Mouse (Mus musculus) hindbrain, embryonic 11.5 days (tissue): ENCODE measurements at regions not wholly inside any gene's neighbourhood (a gene's known extent, or its start where the extent isn't known, plus 50 kb on each side); places are given as distances from the start of the nearest gene placed in this dataset.
A peak's percentile ranks its signal among the peaks of the same experiment; 100 is the strongest.

Experiments used
- ATAC-seq: fragments of 200-750 bp; cut with Nextera tagmentation; 2 replicates; pipeline ENCODE4 v1.8.0; 2017; ENCODE audit warnings: mild to moderate bottlenecking, moderate TSS enrichment, moderate library complexity; ENCODE audit not compliant: low FRiP score
- DNase-seq: peaks from one replicate; pipeline ENCODE4 v3.0.0-alpha.2; 2015; ENCODE audit warnings: low spot score
- H3K27ac ChIP-seq: fragments of 300-500 bp; sonication (generic); 2 replicates; pipeline ENCODE4 v1.5.1; 2014; ENCODE audit warnings: mild to moderate bottlenecking, low read depth, low read length
- H3K27me3 ChIP-seq: fragments of 300-500 bp; sonication (generic); 2 replicates; pipeline ENCODE4 v1.6.1; 2014; ENCODE audit warnings: mild to moderate bottlenecking, low read length, moderate library complexity, mixed read lengths; ENCODE audit not compliant: control insufficient read depth, insufficient read depth
- H3K36me3 ChIP-seq: fragments of 300-500 bp; sonication (generic); 2 replicates; pipeline ENCODE4 v1.6.1; 2014; ENCODE audit warnings: mild to moderate bottlenecking, low read length, moderate library complexity, mixed read lengths; ENCODE audit not compliant: control insufficient read depth, insufficient read depth
- H3K4me1 ChIP-seq: fragments of 300-500 bp; sonication (generic); replicated peaks from 2 replicates; pipeline ENCODE4 v1.6.1; 2014; ENCODE audit warnings: low read length, mixed read lengths; ENCODE audit not compliant: control insufficient read depth, insufficient read depth
- H3K4me2 ChIP-seq: fragments of 300-500 bp; sonication (generic); replicated peaks from 2 replicates; pipeline ENCODE4 v1.6.1; 2014; ENCODE audit warnings: mild to moderate bottlenecking, low read depth, low read length
- H3K4me3 ChIP-seq: fragments of 300-500 bp; sonication (generic); 2 replicates; pipeline ENCODE4 v1.5.1; 2014; ENCODE audit warnings: low read depth, low read length
- H3K9ac ChIP-seq: fragments of 300-500 bp; sonication (generic); 2 replicates; pipeline ENCODE4 v1.6.1; 2014; ENCODE audit warnings: low read depth, low read length
- H3K9me3 ChIP-seq: fragments of 300-500 bp; sonication (generic); 2 replicates; pipeline ENCODE4 v1.6.1; 2016; ENCODE audit warnings: low read length; ENCODE audit not compliant: control insufficient read depth
- WGBS: fragments of 180-500 bp; shearing (Covaris S2); extraction: QIAGEN DNeasy Blood & Tissue Kit; methylation state at CpG from one replicate; pipeline ENCODE4 v1.1.7; 2014; 5-methylcytosine and 5-hydroxymethylcytosine counted together

- ATAC-seq (no peak), DNase-seq (peak; percentile 33)
- Histone ChIP-seq H3K27ac (peak overlapping the region; percentile 27), H3K36me3 (no peaks in the 10 kb centered on the region), H3K9ac (no peak overlapping the region), H3K9me3 (no peaks in the 10 kb centered on the region), H3K4me2 (no peak overlapping the region), H3K4me3 (no peak overlapping the region), H3K4me1 (peaks cover 2% of the 10 kb centered on the region; the same call in 1 of the 2 replicates), H3K27me3 (no peaks in the 10 kb centered on the region)
- 50% methylated on average over 14 of the region's 14 CpGs for WGBS
Observed at GRCm38 (mm10) chr12:71572833-71573446, 257.9 kb upstream of the Daam1 start.

GRCm38 (mm10) chr12:71573456-71573855 lies 257.4 kb upstream of the Daam1 start:
- DNase-seq = no peak
- H3K4me1 ChIP-seq = peaks cover 2% of the 10 kb centered on the region; the same call in 1 of the 2 replicates

GRCm38 (mm10) chr12:71574685-71575084 lies 256.2 kb upstream of the Daam1 start:
- Histone ChIP-seq H3K27me3 (no peaks in the 10 kb centered on the region), H3K9ac (no peak overlapping the region), H3K4me1 (peaks cover 2% of the 10 kb centered on the region; the same call in 1 of the 2 replicates), H3K36me3 (no peaks in the 10 kb centered on the region), H3K9me3 (no peaks in the 10 kb centered on the region), H3K27ac (no peak overlapping the region), H3K4me3 (no peak overlapping the region), H3K4me2 (no peak overlapping the region)
- WGBS = 90% methylated on average over 10 of the region's 10 CpGs
- DNase-seq (no peak), ATAC-seq (no peak)

More at GRCm38 (mm10) chr12:71573456-71573855, 257.4 kb upstream of the Daam1 start:
- Histone ChIP-seq H3K9ac (no peak overlapping the region), H3K4me3 (no peak overlapping the region), H3K36me3 (no peaks in the 10 kb centered on the region), H3K4me2 (no peak overlapping the region), H3K27ac (no peak overlapping the region), H3K27me3 (no peaks in the 10 kb centered on the region), H3K9me3 (no peaks in the 10 kb centered on the region)
- ATAC-seq = no peak
- WGBS = 82% methylated on average over 8 of the region's 8 CpGs

- Histone ChIP-seq H3K4me3 (no peak overlapping the region), H3K27ac (no peak overlapping the region; the same call in 1 of the 2 replicates), H3K9ac (no peak overlapping the region), H3K4me2 (peak overlapping the region; percentile 23; the same call in 1 of the 2 replicates), H3K4me1 (peaks cover 2% of the 10 kb centered on the region; the same call in 1 of the 2 replicates), H3K9me3 (no peaks in the 10 kb centered on the region), H3K36me3 (no peaks in the 10 kb centered on the region), H3K27me3 (no peaks in the 10 kb centered on the region)
- peak; percentile 49 for DNase-seq
- 5% methylated on average over 9 of the region's 9 CpGs for WGBS
- ATAC-seq = peak; percentile 50; the same call in 1 of the 2 replicates
Observed at GRCm38 (mm10) chr12:71577349-71577748, 253.5 kb upstream of the Daam1 start.

GRCm38 (mm10) chr12:71578006-71578405 lies 252.9 kb upstream of the Daam1 start:
- Histone ChIP-seq H3K4me1 (0 out of 2 replicates have a peak, but pooled peaks cover 2% of the 10 kb centered on the region), H3K36me3 (no peaks in the 10 kb centered on the region), H3K9me3 (no peaks in the 10 kb centered on the region), H3K9ac (no peak overlapping the region), H3K4me3 (no peak overlapping the region), H3K27me3 (no peaks in the 10 kb centered on the region), H3K4me2 (no peak overlapping the region), H3K27ac (peak overlapping the region; percentile 33; the same call in 1 of the 2 replicates)
- 66% methylated on average over 9 of the region's 9 CpGs for WGBS
- ATAC-seq (no peak), DNase-seq (no peak)

GRCm38 (mm10) chr12:71578912-71579311 lies 252.0 kb upstream of the Daam1 start:
- peak; percentile 58 for DNase-seq

GRCm38 (mm10) chr12:71580532-71581290 lies 250.2 kb upstream of the Daam1 start:
- H3K27me3 ChIP-seq = no peaks in the 10 kb centered on the region
- DNase-seq (no peak), ATAC-seq (no peak)
- no peak overlapping the region for H3K27ac ChIP-seq
- no peak overlapping the region for H3K4me2 ChIP-seq
- H3K9me3 ChIP-seq = no peaks in the 10 kb centered on the region
- no peaks in the 10 kb centered on the region for H3K36me3 ChIP-seq
- WGBS = 86% methylated on average over 12 of the region's 12 CpGs
- 0 out of 2 replicates have a peak, but pooled peaks cover 2% of the 10 kb centered on the region for H3K4me1 ChIP-seq
- H3K9ac ChIP-seq = no peak overlapping the region
- no peak overlapping the region for H3K4me3 ChIP-seq

More at GRCm38 (mm10) chr12:71578912-71579311, 252.0 kb upstream of the Daam1 start:
- no peaks in the 10 kb centered on the region for H3K27me3 ChIP-seq
- no peak overlapping the region for H3K4me2 ChIP-seq
- no peak overlapping the region for H3K4me3 ChIP-seq
- H3K9ac ChIP-seq = no peak overlapping the region
- ATAC-seq = peak; percentile 73; the same call in 1 of the 2 replicates
- H3K9me3 ChIP-seq = no peaks in the 10 kb centered on the region
- H3K4me1 ChIP-seq = 0 out of 2 replicates have a peak, but pooled peaks cover 2% of the 10 kb centered on the region
- H3K27ac ChIP-seq = no peak overlapping the region
- no peaks in the 10 kb centered on the region for H3K36me3 ChIP-seq
- WGBS = 32% methylated on average over 11 of the region's 11 CpGs

- 74% methylated on average over 8 of the region's 8 CpGs for WGBS
- no peaks in the 10 kb centered on the region for H3K27me3 ChIP-seq
- H3K4me2 ChIP-seq = no peak overlapping the region
Observed at GRCm38 (mm10) chr12:71584618-71585017, 246.3 kb upstream of the Daam1 start.

More at GRCm38 (mm10) chr12:71584618-71585017, 246.3 kb upstream of the Daam1 start:
- Histone ChIP-seq H3K9ac (no peak overlapping the region), H3K4me1 (no peaks in the 10 kb centered on the region), H3K36me3 (no peaks in the 10 kb centered on the region), H3K9me3 (no peaks in the 10 kb centered on the region), H3K27ac (no peak overlapping the region), H3K4me3 (no peak overlapping the region)
- ATAC-seq (no peak), DNase-seq (no peak)
